In genomic region chr4:117834845-117835530, GRCm38 (mm10) we compare ENCODE assay signal across 8 mouse cellular contexts. TPM values are rescaled to one million over a fixed set of nuclear protein-coding genes. Genes with fewer than 3 reads are reported as not detected.
DNase-seq lines count a peak whose midpoint lies in the region; ATAC-seq and TF ChIP-seq lines count a peak whose summit lies in the region.

No protein-coding gene starts in this region.

- H3K9me3 ChIP-seq in forebrain, embryonic 13.5 days (replicated peaks): no peaks in the 10 kb centered on the region
- no peaks in the 10 kb centered on the region for H3K9me3 ChIP-seq in lung, postnatal 0 days (ENCODE audit: low read length)

- intact Hi-C loops in heart, postnatal 10 days (cut with DNase I): loop anchor here (2.0 kb wide), 1 partner anchor 84 kb away; no protein-coding TSS in a partner anchor

- H3K27me3 ChIP-seq in forebrain, embryonic 13.5 days: no peaks in the 10 kb centered on the region; the same call in 1 of the 2 replicates
- no peaks in the 10 kb centered on the region for H3K27me3 ChIP-seq in lung, postnatal 0 days (replicated peaks; ENCODE audit: insufficient read depth, low read length)

- H3K9ac ChIP-seq in forebrain, embryonic 13.5 days: peak overlapping the region; percentile 85
- peak overlapping the region; percentile 76 for H3K9ac ChIP-seq in lung, postnatal 0 days (replicated peaks; ENCODE audit: low read depth)

- TF ChIP-seq EP300 in lung, postnatal 0 days (IDR thresholded peaks at IDR 0.05): no peak

- H3K27ac ChIP-seq in forebrain, embryonic 13.5 days: peak overlapping the region; percentile 68
- peak overlapping the region; percentile 89 for H3K27ac ChIP-seq in lung, postnatal 0 days (ENCODE audit: low read length)

- H3K36me3 ChIP-seq in forebrain, embryonic 13.5 days (ENCODE audit: poor library complexity, severe bottlenecking): no peaks in the 10 kb centered on the region
- no peaks in the 10 kb centered on the region for H3K36me3 ChIP-seq in lung, postnatal 0 days (ENCODE audit: insufficient read depth, low read length)

- peaks cover 9% of the 10 kb centered on the region for H3K4me1 ChIP-seq in forebrain, embryonic 13.5 days
- peaks cover 15% of the 10 kb centered on the region for H3K4me1 ChIP-seq in lung, postnatal 0 days (ENCODE audit: insufficient read depth, low read depth, low read length)

- ATAC-seq in forebrain, embryonic 13.5 days: peak; percentile 46
- peak; percentile 48 for ATAC-seq in lung, postnatal 0 days

- no peak for TF ChIP-seq CTCF in lung, postnatal 0 days (IDR thresholded peaks at IDR 0.05)

- H3K4me3 ChIP-seq in forebrain, embryonic 13.5 days: peak overlapping the region; percentile 81
- peak overlapping the region; percentile 79 for H3K4me3 ChIP-seq in lung, postnatal 0 days (ENCODE audit: low read depth, low read length)

- peak; percentile 65 for DNase-seq in MN1 (ENCODE audit: low spot score)
- peak; percentile 66 for DNase-seq in cerebellum, adult 11-12 months
- peak; percentile 71 to 72 for DNase-seq in heart, postnatal 10 days
- DNase-seq in kidney, postnatal 4 days: peak; percentile 76 to 85
- DNase-seq in lung, postnatal 0 days (ENCODE audit: low spot score): peak; percentile 93
- DNase-seq in ovary, postnatal 36 days (ENCODE audit: low spot score): peak; percentile 78
- peak; percentile 60 for DNase-seq in thymus, postnatal 4 days

- under 1% methylated on average over 35 of the region's 36 CpGs for WGBS in forebrain, embryonic 13.5 days
- WGBS in lung, postnatal 0 days: 2% methylated on average over 36 of the region's 36 CpGs

- H3K4me2 ChIP-seq in forebrain, embryonic 13.5 days: peak overlapping the region; percentile 97
- H3K4me2 ChIP-seq in lung, postnatal 0 days (replicated peaks; ENCODE audit: low read depth, low read length): peak overlapping the region; percentile 99

RNA-seq across cellular contexts. Expression of gene Slc6a9, which starts 0.7 kb away (rescaled TPM):
- 7.8 and 7.9 TPM in 2 replicates for polyA plus RNA-seq in forebrain, embryonic 13.5 days (2015; fragmentation: Nextera tagmentation; extraction: Ambion mirVana)
- 1 to 10 TPM; 5.0 to 5.5 TPM for total RNA-seq in heart, postnatal 10 days (2021)
- polyA plus RNA-seq in lung, postnatal 0 days (2015; fragmentation: Nextera tagmentation; extraction: Ambion mirVana): 17.3 and 19.1 TPM in 2 replicates

RNA-seq across cellular contexts. Expression of gene Ccdc24, which starts 37.4 kb away (rescaled TPM):
- 1.2 and 2.1 TPM in 2 replicates for polyA plus RNA-seq in forebrain, embryonic 13.5 days (2015; fragmentation: Nextera tagmentation; extraction: Ambion mirVana)
- under 1 TPM; 0.36 to 0.55 TPM for total RNA-seq in heart, postnatal 10 days (2021)
- 4.5 TPM in 2 replicates for polyA plus RNA-seq in lung, postnatal 0 days (2015; fragmentation: Nextera tagmentation; extraction: Ambion mirVana)

RNA-seq across cellular contexts. Expression of gene B4galt2, which starts 48.3 kb away (rescaled TPM):
- 28.7 and 32.0 TPM in 2 replicates for polyA plus RNA-seq in forebrain, embryonic 13.5 days (2015; fragmentation: Nextera tagmentation; extraction: Ambion mirVana)
- 10 to 100 TPM; 13.7 to 15.6 TPM for total RNA-seq in heart, postnatal 10 days (2021)
- polyA plus RNA-seq in lung, postnatal 0 days (2015; fragmentation: Nextera tagmentation; extraction: Ambion mirVana): 7.2 and 7.7 TPM in 2 replicates

RNA-seq across cellular contexts. Expression of gene Atp6v0b, which starts 52.1 kb away (rescaled TPM):
- polyA plus RNA-seq in forebrain, embryonic 13.5 days (2015; fragmentation: Nextera tagmentation; extraction: Ambion mirVana): 333 and 349 TPM in 2 replicates
- total RNA-seq in heart, postnatal 10 days (2021): 100 to 1,000 TPM; 133 to 134 TPM
- polyA plus RNA-seq in lung, postnatal 0 days (2015; fragmentation: Nextera tagmentation; extraction: Ambion mirVana): 346 TPM in 2 replicates

RNA-seq across cellular contexts. Expression of gene Dph2, which starts 56.8 kb away (rescaled TPM):
- polyA plus RNA-seq in forebrain, embryonic 13.5 days (2015; fragmentation: Nextera tagmentation; extraction: Ambion mirVana): 27.3 and 28.5 TPM in 2 replicates
- 1 to 10 TPM; 2.8 to 4.8 TPM for total RNA-seq in heart, postnatal 10 days (2021)
- polyA plus RNA-seq in lung, postnatal 0 days (2015; fragmentation: Nextera tagmentation; extraction: Ambion mirVana): 7.8 and 8.6 TPM in 2 replicates

Comparison
In these comparisons a context has a peak if more than half of its experiments do, and no peak if none do; other contexts are left out.
1. Peak in every context shown above with its lines: DNase-seq, ATAC-seq, H3K4me3 ChIP-seq and H3K27ac ChIP-seq.